Comparison of ENCODE assay signal across 17 mouse cellular contexts in genomic region chr11:20651166-20651565, GRCm38 (mm10).
A peak's percentile ranks its signal among the peaks of the same experiment; 100 is the strongest.
DNase-seq lines count a peak whose midpoint lies in the region; ATAC-seq and TF ChIP-seq lines count a peak whose summit lies in the region.
"Had no signal": no experiment of that assay in that cellular context is flagged by ENCODE, and none has a peak within 500 bp of the region (broad histone marks: within the 10 kb centered on the region; RNA-seq: fewer than 3 reads in every experiment).

No protein-coding gene starts in this region.

- no peak overlapping the region for H3K4me3 ChIP-seq in limb, embryonic 12.5 days (replicated peaks)
- no peak overlapping the region for H3K4me3 ChIP-seq in limb, embryonic 10.5 days
- H3K4me3 ChIP-seq in testis, adult 2 months (ENCODE audit: control insufficient read depth, low read depth, low read length): peak overlapping the region; percentile 10
- no peak overlapping the region for H3K4me3 ChIP-seq in forebrain, embryonic 14.5 days (ENCODE audit: low read depth, low read length)
- H3K4me3 ChIP-seq in intestine, embryonic 16.5 days (ENCODE audit: low read length): no peak overlapping the region
- H3K4me3 ChIP-seq: kidney, embryonic 15.5 days; layer of hippocampus, adult 2 months; liver, embryonic 15.5 days; neural tube, embryonic 12.5 days had no signal

- WGBS in limb, embryonic 12.5 days: 59% methylated on average over 1 of the region's 1 CpGs
- WGBS in limb, embryonic 10.5 days: 86% methylated on average over 1 of the region's 1 CpGs
- WGBS in forebrain, embryonic 14.5 days: 50% methylated on average over 1 of the region's 1 CpGs
- 63% methylated on average over 1 of the region's 1 CpGs for WGBS in intestine, embryonic 16.5 days

- ATAC-seq in limb, embryonic 12.5 days (ENCODE audit: insufficient number of reproducible peaks, insufficient read depth, low FRiP score, low TSS enrichment, low read depth): no peak
- no peak for ATAC-seq in forebrain, embryonic 14.5 days
- no peak for ATAC-seq in intestine, embryonic 16.5 days

- H3K9me3 ChIP-seq in limb, embryonic 12.5 days: no peaks in the 10 kb centered on the region
- no peaks in the 10 kb centered on the region for H3K9me3 ChIP-seq in limb, embryonic 10.5 days (replicated peaks)
- H3K9me3 ChIP-seq in forebrain, embryonic 14.5 days (replicated peaks; ENCODE audit: control insufficient read depth, low read length): no peaks in the 10 kb centered on the region
- H3K9me3 ChIP-seq in intestine, embryonic 16.5 days (ENCODE audit: control insufficient read depth, low read length): no peaks in the 10 kb centered on the region
- H3K9me3 ChIP-seq: G1E; kidney, embryonic 15.5 days; liver, embryonic 15.5 days; neural tube, embryonic 12.5 days had no signal

- no peak overlapping the region for H3K9ac ChIP-seq in limb, embryonic 12.5 days (replicated peaks)
- H3K9ac ChIP-seq in forebrain, embryonic 14.5 days (ENCODE audit: low read length): no peak overlapping the region
- H3K9ac ChIP-seq in intestine, embryonic 16.5 days (ENCODE audit: low read depth, low read length): no peak overlapping the region
- H3K9ac ChIP-seq: kidney, embryonic 15.5 days; liver, embryonic 15.5 days; neural tube, embryonic 12.5 days had no signal

- H3K36me3 ChIP-seq in limb, embryonic 12.5 days: peaks cover 30% of the 10 kb centered on the region; the same call in 1 of the 2 replicates
- peaks cover 20% of the 10 kb centered on the region for H3K36me3 ChIP-seq in limb, embryonic 10.5 days
- peaks cover 6% of the 10 kb centered on the region for H3K36me3 ChIP-seq in testis, adult 2 months (ENCODE audit: control insufficient read depth, insufficient read depth, low read length)
- H3K36me3 ChIP-seq in forebrain, embryonic 14.5 days (ENCODE audit: control insufficient read depth, insufficient read depth, low read length): peaks cover 10% of the 10 kb centered on the region; the same call in 1 of the 2 replicates
- peaks cover 12% of the 10 kb centered on the region for H3K36me3 ChIP-seq in intestine, embryonic 16.5 days (ENCODE audit: control insufficient read depth, insufficient read depth, low read length)

- peak overlapping the region; percentile 62 for H3K27ac ChIP-seq in limb, embryonic 12.5 days
- no peak overlapping the region for H3K27ac ChIP-seq in limb, embryonic 10.5 days
- no peak overlapping the region for H3K27ac ChIP-seq in testis, adult 2 months (ENCODE audit: control insufficient read depth, insufficient read depth, low read depth, low read length)
- 0 out of 2 replicates have a peak overlapping the region, but pooled peaks have one; percentile 40 for H3K27ac ChIP-seq in forebrain, embryonic 14.5 days (ENCODE audit: low read depth, low read length)
- H3K27ac ChIP-seq in intestine, embryonic 16.5 days (ENCODE audit: low read length): no peak overlapping the region
- H3K27ac ChIP-seq: kidney, embryonic 15.5 days; layer of hippocampus, adult 2 months; liver, embryonic 15.5 days; neural tube, embryonic 12.5 days had no signal

- no peaks in the 10 kb centered on the region for H3K27me3 ChIP-seq in limb, embryonic 12.5 days
- H3K27me3 ChIP-seq in limb, embryonic 10.5 days (ENCODE audit: low read depth, poor library complexity, severe bottlenecking): no peaks in the 10 kb centered on the region
- no peaks in the 10 kb centered on the region for H3K27me3 ChIP-seq in testis, adult 2 months (ENCODE audit: control insufficient read depth, insufficient read depth, low read length)
- H3K27me3 ChIP-seq in forebrain, embryonic 14.5 days (replicated peaks; ENCODE audit: control insufficient read depth, insufficient read depth, low read length): no peaks in the 10 kb centered on the region
- H3K27me3 ChIP-seq in intestine, embryonic 16.5 days (replicated peaks; ENCODE audit: control insufficient read depth, insufficient read depth, low read length): no peaks in the 10 kb centered on the region
- H3K27me3 ChIP-seq: kidney, embryonic 15.5 days; liver, embryonic 15.5 days; neural tube, embryonic 12.5 days had no signal

- no peak for TF ChIP-seq POLR2A in testis, adult 2 months (IDR thresholded peaks at IDR 0.05; ENCODE audit: control insufficient read depth, low read depth, low read length)

- H3K4me1 ChIP-seq in limb, embryonic 12.5 days (replicated peaks): peaks cover 64% of the 10 kb centered on the region
- peaks cover 63% of the 10 kb centered on the region for H3K4me1 ChIP-seq in limb, embryonic 10.5 days
- H3K4me1 ChIP-seq in testis, adult 2 months (ENCODE audit: control insufficient read depth, insufficient read depth, low read length): peaks cover 5% of the 10 kb centered on the region
- peaks cover 55% of the 10 kb centered on the region for H3K4me1 ChIP-seq in forebrain, embryonic 14.5 days (ENCODE audit: control insufficient read depth, insufficient read depth, low read length)
- H3K4me1 ChIP-seq in intestine, embryonic 16.5 days (ENCODE audit: control insufficient read depth, insufficient read depth, low read length): peaks cover 37% of the 10 kb centered on the region

- no peak for TF ChIP-seq CTCF in testis, adult 2 months (IDR thresholded peaks at IDR 0.05; ENCODE audit: control insufficient read depth, insufficient read depth, insufficient replicate concordance, low read depth, low read length)

- no peak overlapping the region for H3K4me2 ChIP-seq in limb, embryonic 12.5 days
- no peak overlapping the region for H3K4me2 ChIP-seq in forebrain, embryonic 14.5 days (ENCODE audit: low read length)
- no peak overlapping the region for H3K4me2 ChIP-seq in intestine, embryonic 16.5 days (ENCODE audit: low read depth, low read length)
- H3K4me2 ChIP-seq: kidney, embryonic 15.5 days; liver, embryonic 15.5 days; neural tube, embryonic 12.5 days had no signal

- DNase-seq in limb, embryonic 10.5 days (ENCODE audit: low spot score): no peak
- no peak for DNase-seq in testis, postnatal 10 days (ENCODE audit: low spot score)
- no peak for DNase-seq in forebrain, embryonic 14.5 days (ENCODE audit: low spot score)
- no peak for DNase-seq in adrenal gland, postnatal 14 days
- DNase-seq: cerebellum, postnatal 14 days; heart, adult 18-20 months; heart, postnatal 14 days; midbrain, embryonic 14.5 days; right cerebral cortex, postnatal 4 days had no signal

Comparison
In these comparisons a context has a peak if more than half of its experiments do, and no peak if none do; other contexts are left out.
1. H3K27ac ChIP-seq: peak in limb, embryonic 12.5 days (single experiment) and forebrain, embryonic 14.5 days (single experiment); none in limb, embryonic 10.5 days (single experiment), testis, adult 2 months (single experiment) and intestine, embryonic 16.5 days (single experiment).